Mouse (Mus musculus) testis, adult 2 months (tissue): ENCODE data around the gene 2210408I21Rik.

Experiments used
- CTCF ChIP-seq: fragments of 200-500 bp; IDR thresholded peaks from 2 replicates; pipeline ENCODE4 v1.5.1; 2012; ENCODE audit warnings: low read depth, mild to moderate bottlenecking, inconsistent platforms, low read length, moderate library complexity; ENCODE audit not compliant: control insufficient read depth, insufficient read depth, insufficient replicate concordance
- POLR2A ChIP-seq: fragments of 200-500 bp; IDR thresholded peaks from 2 replicates; pipeline ENCODE4 v1.6.1; 2012; ENCODE audit warnings: low read depth, mild to moderate bottlenecking, inconsistent platforms, low read length, moderate library complexity; ENCODE audit not compliant: control insufficient read depth

GRCm38 (mm10) chr13:77275172-77275747, 139.9 kb downstream of the 2210408I21Rik start:
- no peak for TF ChIP-seq CTCF
- no peak for TF ChIP-seq POLR2A
